Mouse (Mus musculus) hindbrain, embryonic 16.5 days (tissue): ENCODE measurements around the gene Nudt17. TPM values are rescaled to one million over a fixed set of nuclear protein-coding genes. Genes with fewer than 3 reads are reported as not detected.

Experiments used
- ATAC-seq: fragments of 200-750 bp; cut with Nextera tagmentation; 2 replicates; pipeline ENCODE4 v1.8.0; 2017; ENCODE audit warnings: moderate TSS enrichment, moderate library complexity
- H3K27ac ChIP-seq: fragments of 300-500 bp; sonication (generic); 2 replicates; pipeline ENCODE4 v1.5.1; 2014; ENCODE audit warnings: low read depth, mild to moderate bottlenecking, control low read depth, low read length, moderate library complexity
- H3K27me3 ChIP-seq: fragments of 300-500 bp; sonication (generic); replicated peaks from 2 replicates; pipeline ENCODE4 v1.6.1; 2014; ENCODE audit warnings: low read length; ENCODE audit not compliant: control insufficient read depth, insufficient read depth
- H3K36me3 ChIP-seq: fragments of 300-500 bp; sonication (generic); 2 replicates; pipeline ENCODE4 v1.6.1; 2014; ENCODE audit warnings: mild to moderate bottlenecking, low read length, moderate library complexity, mixed read lengths; ENCODE audit not compliant: control insufficient read depth, insufficient read depth
- H3K4me1 ChIP-seq: fragments of 300-500 bp; sonication (generic); 2 replicates; pipeline ENCODE4 v1.6.1; 2014; ENCODE audit warnings: low read depth, low read length; ENCODE audit not compliant: control insufficient read depth, insufficient read depth
- H3K4me2 ChIP-seq: fragments of 300-500 bp; sonication (generic); 2 replicates; pipeline ENCODE4 v1.6.1; 2014; ENCODE audit warnings: mild to moderate bottlenecking, low read length, control low read depth, moderate library complexity
- H3K4me3 ChIP-seq: fragments of 300-500 bp; sonication (generic); 2 replicates; pipeline ENCODE4 v1.5.1; 2014; ENCODE audit warnings: mild to moderate bottlenecking, low read length, control low read depth, moderate library complexity
- H3K9ac ChIP-seq: fragments of 300-500 bp; sonication (generic); 2 replicates; pipeline ENCODE4 v1.6.1; 2014; ENCODE audit warnings: low read depth, mild to moderate bottlenecking, control low read depth, low read length, moderate library complexity
- H3K9me3 ChIP-seq: fragments of 300-500 bp; sonication (generic); 2 replicates; pipeline ENCODE4 v1.6.1; 2014; ENCODE audit warnings: mild to moderate bottlenecking, low read length, moderate library complexity; ENCODE audit not compliant: control insufficient read depth
- WGBS: fragments of 180-500 bp; shearing (Covaris S2); extraction: QIAGEN DNeasy Blood & Tissue Kit; methylation state at CpG from one replicate; pipeline ENCODE4 v1.1.7; 2014; 5-methylcytosine and 5-hydroxymethylcytosine counted together
- polyA plus RNA-seq: library from polyadenylated mRNA; unstranded; fragments of >200 nt; fragmentation: Nextera tagmentation; extraction: Ambion mirVana; gene quantifications from 2 replicates; pipeline ENCODE4 v1.2.1, GENCODE M21; 2015

Gene Nudt17
- polyA plus RNA-seq, 1 experiment from 2014 or later = 22.4 TPM

- peaks cover 3% of the 10 kb centered on the region; the same call in 1 of the 2 replicates for H3K4me1 ChIP-seq
- no peak overlapping the region for H3K4me2 ChIP-seq
- no peak overlapping the region for H3K9ac ChIP-seq
- no peaks in the 10 kb centered on the region for H3K27me3 ChIP-seq
- H3K36me3 ChIP-seq = no peaks in the 10 kb centered on the region
- 33% methylated on average over 5 of the region's 5 CpGs for WGBS
- H3K27ac ChIP-seq = no peak overlapping the region
- H3K9me3 ChIP-seq = no peaks in the 10 kb centered on the region
- no peak for ATAC-seq
- no peak overlapping the region for H3K4me3 ChIP-seq
Measured at GRCm38 (mm10) chr3:96679159-96679674, 29.1 kb downstream of the Nudt17 start.

DNA sequence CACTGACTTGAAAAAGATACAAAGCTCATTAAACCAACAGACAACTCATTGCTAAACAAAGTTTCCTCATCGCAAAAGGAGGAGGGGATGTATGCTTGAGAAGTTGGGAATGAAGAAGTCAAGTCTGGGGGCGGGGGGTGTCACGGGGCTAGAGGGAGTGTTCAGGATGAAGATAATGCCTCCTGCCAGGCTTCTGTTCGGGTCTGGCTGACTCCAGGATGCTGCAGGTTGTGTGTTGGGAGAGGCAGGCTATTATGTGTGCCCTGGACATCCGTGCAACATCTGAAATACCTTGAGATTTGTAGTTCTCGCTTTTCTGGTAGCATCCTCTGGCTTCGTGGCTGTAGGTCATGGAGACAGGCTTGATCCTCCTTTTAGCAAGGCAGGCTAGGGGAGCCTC lies 29.9 kb downstream of the Nudt17 start:
- no peaks in the 10 kb centered on the region for H3K9me3 ChIP-seq
- no peaks in the 10 kb centered on the region for H3K36me3 ChIP-seq
- H3K27ac ChIP-seq = no peak overlapping the region
- peaks cover 3% of the 10 kb centered on the region; the same call in 1 of the 2 replicates for H3K4me1 ChIP-seq
- no peak overlapping the region for H3K4me3 ChIP-seq
- no peak overlapping the region for H3K4me2 ChIP-seq
- 59% methylated on average over 7 of the region's 7 CpGs for WGBS
- ATAC-seq = no peak
- no peaks in the 10 kb centered on the region for H3K27me3 ChIP-seq
- H3K9ac ChIP-seq = no peak overlapping the region

DNA sequence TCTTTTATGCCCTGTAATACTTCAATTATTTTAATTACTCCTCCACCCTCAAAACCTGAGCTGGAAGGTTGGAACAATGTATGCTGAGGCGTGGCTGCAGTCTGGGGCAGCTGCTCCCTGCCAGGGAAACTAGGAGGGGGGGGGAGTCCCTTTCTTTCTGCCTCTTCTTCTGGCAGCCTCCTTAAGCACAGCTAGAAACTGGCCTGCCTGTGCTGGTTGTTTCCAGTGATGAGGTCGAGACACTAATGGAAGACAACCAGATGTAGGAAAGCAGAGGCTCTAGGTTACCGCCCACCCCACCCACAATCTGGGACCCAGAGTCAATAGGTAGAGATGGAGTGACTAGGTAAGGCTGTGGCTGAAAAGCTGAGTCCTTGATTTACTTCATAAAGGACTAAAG lies 32.7 kb downstream of the Nudt17 start:
- Histone ChIP-seq H3K4me3 (no peak overlapping the region), H3K9ac (no peak overlapping the region), H3K36me3 (no peaks in the 10 kb centered on the region), H3K27ac (no peak overlapping the region), H3K4me1 (peaks cover 3% of the 10 kb centered on the region), H3K4me2 (no peak overlapping the region), H3K27me3 (peaks cover 4% of the 10 kb centered on the region), H3K9me3 (no peaks in the 10 kb centered on the region)
- no peak for ATAC-seq
- WGBS = 39% methylated on average over 3 of the region's 3 CpGs

- ATAC-seq = no peak
- Histone ChIP-seq H3K27me3 (peaks cover 4% of the 10 kb centered on the region), H3K9me3 (no peaks in the 10 kb centered on the region), H3K36me3 (no peaks in the 10 kb centered on the region), H3K4me1 (peaks cover 6% of the 10 kb centered on the region), H3K9ac (no peak overlapping the region), H3K4me3 (no peak overlapping the region), H3K27ac (no peak overlapping the region), H3K4me2 (no peak overlapping the region)
- WGBS = 84% methylated on average over 3 of the region's 3 CpGs
Measured at GRCm38 (mm10) chr3:96675171-96675570, 33.2 kb downstream of the Nudt17 start.

DNA sequence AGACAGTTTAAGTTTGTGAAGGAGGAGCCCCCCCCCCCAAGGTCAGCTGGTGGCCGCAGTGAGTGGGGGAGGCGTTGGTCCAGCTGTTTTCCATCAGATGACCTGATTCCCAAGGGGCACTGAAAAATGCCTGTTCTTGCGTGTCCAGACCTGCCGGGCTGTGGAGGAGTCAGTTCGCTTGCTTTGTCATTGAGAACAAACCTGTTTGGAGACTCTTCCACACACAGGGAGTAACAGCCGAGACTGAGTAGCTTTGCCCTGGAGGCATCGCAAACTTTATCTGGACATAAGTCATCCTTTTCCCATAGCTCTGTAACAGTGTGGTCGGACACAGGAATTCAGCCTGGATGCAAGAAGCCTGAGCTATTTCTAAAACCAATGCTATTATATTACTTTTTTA lies 33.9 kb downstream of the Nudt17 start:
- ATAC-seq = no peak
- peaks cover 3% of the 10 kb centered on the region; the same call in 1 of the 2 replicates for H3K4me1 ChIP-seq
- WGBS = 64% methylated on average over 8 of the region's 8 CpGs
- H3K9me3 ChIP-seq = no peaks in the 10 kb centered on the region
- no peak overlapping the region for H3K27ac ChIP-seq
- H3K4me2 ChIP-seq = no peak overlapping the region
- H3K9ac ChIP-seq = no peak overlapping the region
- H3K27me3 ChIP-seq = peaks cover 4% of the 10 kb centered on the region
- no peaks in the 10 kb centered on the region for H3K36me3 ChIP-seq
- H3K4me3 ChIP-seq = no peak overlapping the region

GRCm38 (mm10) chr3:96673514-96673913 lies 34.8 kb downstream of the Nudt17 start:
- Histone ChIP-seq H3K4me2 (no peak overlapping the region), H3K4me3 (no peak overlapping the region), H3K9me3 (no peaks in the 10 kb centered on the region), H3K9ac (no peak overlapping the region), H3K27me3 (peaks cover 4% of the 10 kb centered on the region), H3K27ac (no peak overlapping the region), H3K4me1 (peaks cover 3% of the 10 kb centered on the region; the same call in 1 of the 2 replicates), H3K36me3 (no peaks in the 10 kb centered on the region)
- ATAC-seq = no peak
- 77% methylated on average over 4 of the region's 4 CpGs for WGBS

DNA sequence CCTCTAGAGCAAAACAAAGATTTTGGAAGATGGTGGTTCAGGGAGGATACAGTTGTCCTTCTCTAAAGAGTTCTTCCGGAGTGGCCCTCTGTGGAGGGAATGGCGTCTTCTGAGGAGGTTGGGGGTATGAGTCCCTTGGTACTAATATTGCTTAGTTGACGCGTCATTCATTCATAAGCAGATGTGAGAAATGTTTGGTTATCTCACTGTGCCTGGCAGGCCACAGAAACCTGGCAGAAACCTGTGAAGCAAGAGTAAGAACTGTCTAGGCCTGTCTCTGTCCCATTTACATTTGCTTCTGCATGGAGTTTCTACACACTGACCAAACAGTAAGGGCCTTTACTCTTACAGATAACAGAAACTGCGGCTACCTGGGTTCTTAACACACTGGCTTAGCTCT lies 36.8 kb downstream of the Nudt17 start:
- no peak overlapping the region for H3K9ac ChIP-seq
- ATAC-seq = no peak
- peaks cover 4% of the 10 kb centered on the region for H3K27me3 ChIP-seq
- H3K36me3 ChIP-seq = no peaks in the 10 kb centered on the region
- WGBS = 96% methylated on average over 5 of the region's 5 CpGs
- peaks cover 3% of the 10 kb centered on the region; the same call in 1 of the 2 replicates for H3K4me1 ChIP-seq
- H3K9me3 ChIP-seq = no peaks in the 10 kb centered on the region
- no peak overlapping the region for H3K4me3 ChIP-seq
- no peak overlapping the region for H3K27ac ChIP-seq
- no peak overlapping the region for H3K4me2 ChIP-seq

DNA sequence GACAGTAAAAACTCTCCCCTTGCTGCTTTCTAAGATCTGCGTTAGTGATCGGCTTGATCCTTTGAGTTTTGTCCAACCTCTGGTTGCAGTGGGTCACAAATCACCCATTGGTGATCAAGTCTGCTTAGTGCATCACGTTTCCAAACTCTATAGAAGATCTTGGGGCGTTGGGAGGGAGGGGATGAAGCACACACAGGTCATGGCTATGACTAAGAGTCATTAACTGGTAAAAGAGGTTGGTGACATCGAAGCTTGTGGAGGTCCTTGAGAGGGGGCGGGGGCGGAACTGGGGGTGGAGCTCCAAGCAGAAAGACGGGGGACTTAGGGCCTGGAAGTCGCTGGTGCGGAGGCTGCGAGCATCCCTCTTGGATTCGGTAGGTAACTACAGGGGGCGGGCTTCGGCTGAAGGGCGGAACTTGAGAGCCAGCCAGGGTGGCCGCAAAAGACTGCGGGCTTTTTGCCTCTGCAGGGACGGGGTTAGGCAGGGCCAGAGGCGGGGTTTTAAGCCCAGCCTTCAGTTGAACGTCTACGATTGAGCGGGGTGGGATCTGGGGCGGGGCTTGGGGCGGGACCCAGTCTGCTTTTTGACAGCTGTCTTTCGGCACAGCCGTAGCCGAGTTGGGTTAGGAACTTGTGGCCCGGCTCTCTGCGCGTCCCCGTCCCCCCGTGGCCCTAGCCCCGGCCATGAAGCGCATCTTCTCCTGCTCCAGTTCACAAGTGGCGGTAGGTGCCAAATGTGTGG lies 38.5 kb downstream of the Nudt17 start, which contains the start of gene Ankrd35:
Gene Ankrd35 (plus strand): TSS at position 405 of the 742 bp plus-strand sequence.
- WGBS = 4% methylated on average over 34 of the region's 35 CpGs
- H3K4me3 ChIP-seq = peak within 1 kb of the TSS; percentile 54
- peaks cover 4% of the 10 kb centered on the region for H3K27me3 ChIP-seq
- no peak within 1 kb of the TSS for H3K27ac ChIP-seq
- ATAC-seq = peak; percentile 97
- H3K9ac ChIP-seq = peak within 1 kb of the TSS; percentile 61
- H3K4me2 ChIP-seq = peak within 1 kb of the TSS; percentile 92
- H3K4me1 ChIP-seq = peaks cover 3% of the 10 kb centered on the region; the same call in 1 of the 2 replicates
- H3K9me3 ChIP-seq = no peaks in the 10 kb centered on the region
- H3K36me3 ChIP-seq = no peaks in the 10 kb centered on the region

DNA sequence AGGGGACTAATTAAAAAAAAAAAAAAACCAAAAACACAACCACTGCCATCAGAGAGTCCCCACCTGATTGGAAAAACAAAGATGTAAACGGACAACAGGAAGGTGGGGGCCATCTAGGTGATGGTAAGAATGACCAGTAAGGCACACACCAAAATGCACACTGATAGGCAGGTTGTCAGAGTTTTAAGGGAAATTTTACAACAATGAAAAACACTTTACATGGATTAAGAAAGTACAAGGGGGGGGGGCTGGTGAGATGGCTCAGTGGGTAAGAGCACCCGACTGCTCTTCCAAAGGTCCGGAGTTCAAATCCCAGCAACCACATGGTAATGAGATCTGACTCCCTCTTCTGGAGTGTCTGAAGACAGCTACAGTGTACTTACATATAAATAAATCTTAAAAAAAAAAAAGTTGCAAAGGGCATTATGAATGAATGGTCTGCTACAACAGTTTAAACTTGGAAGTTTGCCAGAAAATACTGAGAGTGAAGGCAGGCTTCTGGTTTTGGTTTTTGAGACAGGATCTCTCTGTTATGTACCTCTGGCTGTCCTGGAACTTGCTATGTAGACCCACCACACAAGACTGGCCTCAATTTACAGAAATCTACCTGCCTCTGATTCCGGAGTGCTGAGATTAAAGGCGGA lies 39.8 kb downstream of the Nudt17 start:
- 93% methylated on average over 5 of the region's 5 CpGs for WGBS
- Histone ChIP-seq H3K27me3 (peaks cover 4% of the 10 kb centered on the region), H3K4me3 (no peak overlapping the region), H3K9me3 (no peaks in the 10 kb centered on the region), H3K4me1 (peaks cover 10% of the 10 kb centered on the region; the same call in 1 of the 2 replicates), H3K27ac (no peak overlapping the region), H3K36me3 (no peaks in the 10 kb centered on the region), H3K9ac (no peak overlapping the region), H3K4me2 (no peak overlapping the region)
- ATAC-seq = no peak
